Mouse (Mus musculus) embryonic stem cell, embryonic (primary cell): ENCODE measurements around the gene Dock1.

Source experiments
- CTCF ChIA-PET, 4 experiments: fragments of 300-600 bp in 2 of 4; fragments of 350-600 bp in 2 of 4; sonication (Branson Sonifier 250); formaldehyde crosslinking; loops; one replicate each; lab custom pipeline; 2022; ENCODE audit warnings: inconsistent platforms in 2 of 4; lab: Charles Lee
- POLR2A ChIA-PET, 4 experiments: fragments of 300-600 bp in 2 of 4; fragments of 350-600 bp in 2 of 4; sonication (Branson Sonifier 250); formaldehyde crosslinking; loops; one replicate each; lab custom pipeline; 2022; ENCODE audit warnings: antibody characterized with exemption in 4 of 4, inconsistent platforms in 1 of 4; lab: Charles Lee

The Dock1 gene

DNA sequence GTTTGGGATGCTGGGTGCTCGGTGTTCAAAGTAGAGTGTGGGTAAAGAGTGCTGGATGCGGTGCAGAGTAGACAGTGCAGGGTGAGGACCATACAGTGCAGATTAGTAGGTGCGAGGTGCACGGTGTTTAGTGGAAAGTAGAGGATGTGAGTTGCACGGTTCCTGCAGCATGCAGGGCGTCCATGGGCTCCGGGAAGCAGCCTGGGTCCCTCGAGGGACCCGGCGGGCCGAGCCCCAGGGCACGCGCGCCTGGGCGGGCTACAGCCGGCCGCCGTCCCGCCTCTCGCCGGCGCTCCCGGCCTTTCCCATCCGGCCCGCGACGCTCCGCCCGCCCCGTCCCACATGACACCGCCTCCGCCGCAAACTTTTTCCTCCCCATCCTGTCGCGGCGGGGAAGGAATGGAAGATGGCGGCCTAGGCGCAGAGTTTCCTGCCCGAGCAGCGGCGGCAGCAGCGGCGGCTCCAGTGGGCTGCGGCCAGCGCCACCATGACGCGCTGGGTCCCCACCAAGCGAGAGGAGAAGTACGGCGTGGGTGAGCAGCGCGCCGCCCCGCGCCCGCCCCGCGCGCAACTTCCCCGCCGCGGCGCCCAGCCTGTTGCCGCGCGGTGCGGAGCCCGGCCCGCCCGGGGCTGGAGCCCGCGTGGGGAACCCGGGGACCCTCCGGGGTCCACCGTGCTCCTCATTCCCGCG, at the start of gene Dock1:
Dock1 (plus strand) TSS at position 343 of the 691 bp plus-strand sequence.
- CTCF ChIA-PET = interaction anchor here in 1 of 4 experiments (1.3 kb wide), 1 partner anchor 12 kb away, joined by 5 read pairs; no protein-coding TSS in a partner anchor

DNA sequence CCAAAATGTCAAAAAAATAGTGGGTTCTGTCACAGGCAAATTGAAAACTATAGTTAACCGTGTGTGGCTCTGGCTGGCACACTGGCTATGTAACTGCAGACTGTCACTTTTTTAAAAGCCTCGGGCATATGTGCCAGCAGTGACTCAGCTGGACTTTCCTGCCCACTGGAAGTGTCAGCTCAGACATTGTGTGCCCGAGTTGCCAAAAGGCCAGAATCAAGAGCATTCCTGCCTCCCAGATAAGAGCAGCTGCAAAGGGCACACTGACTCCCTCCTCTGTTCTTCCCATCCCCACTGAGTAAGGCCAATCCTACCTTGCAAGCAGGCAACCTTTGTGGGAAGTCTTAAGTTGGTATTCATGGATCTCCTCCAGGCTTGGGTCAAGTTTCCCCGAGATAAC, 42.5 kb upstream of the Dock1 start:
- ChIA-PET POLR2A (no interaction called here), CTCF (no interaction called here)

More for the DNA sequence above, at the start of gene Dock1:
- POLR2A ChIA-PET = interaction anchor here in 3 of 4 experiments (1.2 to 2.8 kb wide), 8 partner anchors 9 to 16 kb away, joined by 4 to 15 read pairs (median 10); no protein-coding TSS in a partner anchor

DNA sequence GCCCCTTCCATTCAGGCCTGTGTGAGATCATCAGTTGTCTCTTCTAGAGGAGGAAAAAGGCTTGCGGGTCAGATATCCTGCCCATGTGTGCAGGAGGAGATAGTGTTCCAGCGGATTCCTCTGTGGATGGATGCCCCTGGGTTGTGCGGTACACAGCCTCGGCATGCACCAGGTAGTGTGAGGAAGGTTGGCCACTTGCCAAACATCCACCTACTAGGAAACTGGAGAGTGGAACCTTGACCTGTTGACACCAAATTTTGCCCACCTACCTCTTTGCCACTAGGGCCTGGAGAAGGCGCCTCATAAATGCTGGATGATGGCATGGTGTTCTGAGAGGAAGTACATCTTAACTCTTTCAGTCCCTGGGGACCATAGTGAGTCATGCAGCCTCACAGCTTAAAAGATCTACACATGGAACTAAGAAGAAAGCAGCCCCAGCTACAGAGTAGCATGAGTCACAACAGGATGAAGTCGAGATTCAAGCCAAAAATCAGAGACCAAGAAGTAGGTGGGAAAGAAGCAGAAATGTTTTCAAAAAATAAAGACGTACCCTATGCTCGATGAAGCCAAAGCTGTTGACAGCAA, 20.1 kb upstream of the Dock1 start:
- POLR2A ChIA-PET = no interaction called here
- CTCF ChIA-PET = no interaction called here

GRCm38 (mm10) chr7:134651071-134651470, 19.4 kb upstream of the Dock1 start:
- POLR2A ChIA-PET = no interaction called here
- CTCF ChIA-PET = no interaction called here

DNA sequence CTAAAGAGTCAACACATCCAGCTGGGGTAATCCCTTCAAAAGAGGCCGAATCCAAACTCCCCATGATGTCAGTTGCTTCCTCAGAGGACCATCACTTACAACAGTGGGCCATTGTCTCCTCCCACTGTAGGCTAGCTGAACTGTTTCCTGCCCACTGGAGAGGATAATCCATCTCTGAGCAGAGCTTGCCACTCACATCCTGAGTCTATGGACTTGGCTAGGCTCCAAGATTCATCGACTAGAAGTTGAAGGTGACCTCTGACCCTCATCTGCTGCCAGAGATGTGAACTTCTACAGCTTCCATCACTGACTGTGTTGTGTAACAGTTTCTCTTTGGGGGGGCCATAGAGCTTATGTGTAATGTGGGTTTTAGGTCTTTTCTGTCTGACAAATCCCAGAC, 7.2 kb upstream of the Dock1 start:
- CTCF ChIA-PET = no interaction called here

GRCm38 (mm10) chr7:134665642-134666282, 4.7 kb upstream of the Dock1 start:
- ChIA-PET POLR2A (interaction anchor here in 1 of 4 experiments (0.6 kb wide), 1 partner anchor 997 kb away, joined by 3 read pairs; no protein-coding TSS in a partner anchor), CTCF (no interaction called here)

More for the DNA sequence above, 7.2 kb upstream of the Dock1 start:
- POLR2A ChIA-PET = interaction anchor here in 1 of 4 experiments (0.7 kb wide), 1 partner anchor 625 kb away, joined by 3 read pairs; no protein-coding TSS in a partner anchor

DNA sequence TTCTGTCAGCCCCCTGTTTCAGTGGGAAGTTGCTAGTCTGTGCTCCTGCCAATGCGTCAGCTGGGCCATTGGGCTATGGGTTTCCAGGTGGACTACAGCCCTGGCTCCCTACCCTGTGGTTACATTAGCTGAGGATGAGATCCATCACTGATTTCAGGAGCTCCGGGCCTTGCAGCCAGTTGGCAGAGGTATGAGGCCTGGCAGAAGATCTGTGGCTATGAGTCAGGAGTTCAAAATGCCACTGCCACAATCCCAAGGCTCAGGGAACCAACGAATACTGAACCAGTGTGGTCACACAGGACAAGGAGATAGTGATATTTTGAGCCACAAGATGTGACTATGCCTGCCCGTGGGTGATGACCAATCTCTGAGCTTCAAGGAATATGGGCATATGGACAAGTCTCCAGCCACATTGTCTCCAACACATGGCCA, 3.2 kb upstream of the Dock1 start:
- ChIA-PET CTCF (no interaction called here), POLR2A (interaction anchor here in 2 of 4 experiments (1.1 to 2.8 kb wide), 2 partner anchors 12 to 96 kb away, joined by 3 to 15 read pairs; no protein-coding TSS in a partner anchor)

GRCm38 (mm10) chr7:134669474-134670311, 761 bp upstream of the Dock1 start:
- CTCF ChIA-PET = interaction anchor here in 1 of 4 experiments (0.6 kb wide), 1 partner anchor 184 kb away, joined by 5 read pairs; no protein-coding TSS in a partner anchor
- POLR2A ChIA-PET = interaction anchor here (0.6 to 2.8 kb wide), 8 partner anchors 9 to 737 kb away, joined by 3 to 15 read pairs (median 4); no protein-coding TSS in a partner anchor

DNA sequence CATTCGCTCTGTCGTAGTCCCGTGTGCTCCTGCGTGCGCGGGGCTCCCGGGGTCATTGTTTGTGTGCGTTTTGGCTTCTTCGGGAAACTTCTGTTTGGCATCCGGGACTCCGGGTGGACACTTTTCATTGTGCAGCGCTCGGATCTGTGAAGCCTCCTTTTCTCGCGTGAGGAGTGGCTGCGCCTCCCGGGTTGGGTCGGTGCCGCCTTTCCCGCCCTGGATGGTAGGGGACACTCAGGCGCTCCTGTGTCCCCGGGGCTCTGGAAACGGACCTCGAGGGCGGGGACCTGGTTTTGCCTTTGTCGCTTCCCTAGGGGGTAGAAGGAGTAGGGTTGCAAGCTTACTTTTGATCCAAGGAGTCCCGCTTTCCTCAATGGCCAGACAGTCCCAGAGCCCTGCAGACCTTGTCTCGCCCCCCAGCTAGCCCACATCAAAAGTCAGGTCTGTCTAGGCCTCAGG, 578 bp downstream of the Dock1 start:
- ChIA-PET CTCF (interaction anchor here in 2 of 4 experiments (0.6 to 1.3 kb wide), 3 partner anchors 9 to 40 kb away, joined by 3 to 6 read pairs (median 5); no protein-coding TSS in a partner anchor), POLR2A (interaction anchor here in 3 of 4 experiments (0.8 to 1.8 kb wide), 11 partner anchors 9 to 76 kb away, joined by 3 to 14 read pairs (median 9); no protein-coding TSS in a partner anchor)

DNA sequence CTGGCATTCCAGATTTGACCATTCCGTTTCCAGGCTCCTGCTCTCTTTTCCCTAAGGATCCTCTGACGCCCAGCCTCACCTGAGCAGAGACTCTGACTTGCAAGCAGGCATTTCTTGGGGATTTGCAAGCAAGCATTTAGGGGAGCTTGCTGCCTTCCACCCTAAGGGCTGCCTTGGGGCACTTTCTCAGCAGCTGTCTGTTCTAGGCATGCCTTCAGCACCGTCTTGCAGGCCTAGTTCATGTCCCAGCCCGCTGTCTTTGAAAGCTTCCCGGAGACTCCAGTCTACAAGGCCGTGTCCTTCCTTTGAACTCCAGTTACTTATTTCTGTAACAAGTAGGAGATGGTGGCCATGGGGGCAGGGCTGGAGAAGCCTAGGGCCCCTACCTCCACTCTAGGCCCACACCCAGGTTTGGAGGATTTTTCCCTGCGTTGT, 1.0 kb downstream of the Dock1 start:
- POLR2A ChIA-PET = interaction anchor here in 3 of 4 experiments (0.8 to 1.8 kb wide), 12 partner anchors 8 to 75 kb away, joined by 3 to 14 read pairs (median 7); no protein-coding TSS in a partner anchor
- CTCF ChIA-PET = interaction anchor here in 2 of 4 experiments (0.5 to 1.3 kb wide), 4 partner anchors 9 to 289 kb away, joined by 3 to 8 read pairs (median 6); no protein-coding TSS in a partner anchor

DNA sequence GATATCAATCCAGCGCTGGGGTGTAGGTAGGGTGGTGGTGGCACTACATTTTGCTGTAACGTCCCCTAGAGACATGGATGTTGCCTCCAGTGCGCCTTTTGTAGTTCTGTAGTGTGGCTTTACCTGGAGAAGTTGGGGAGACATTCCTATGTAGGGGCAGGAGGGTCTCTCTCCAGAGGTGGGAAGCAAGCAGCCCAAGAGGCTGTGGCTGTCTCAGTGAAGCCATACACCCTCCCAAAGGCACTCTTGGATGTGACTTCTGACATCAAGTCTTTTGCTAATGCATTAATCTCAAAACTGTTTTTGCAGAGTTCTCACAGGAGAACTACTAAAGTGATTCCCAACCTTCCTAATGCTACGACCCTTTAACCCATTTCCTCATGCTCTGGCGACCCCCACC, 2.7 kb downstream of the Dock1 start:
- ChIA-PET CTCF (no interaction called here), POLR2A (interaction anchor here in 1 of 4 experiments (1.8 kb wide), 1 partner anchor 10 kb away, joined by 5 read pairs; no protein-coding TSS in a partner anchor)

DNA sequence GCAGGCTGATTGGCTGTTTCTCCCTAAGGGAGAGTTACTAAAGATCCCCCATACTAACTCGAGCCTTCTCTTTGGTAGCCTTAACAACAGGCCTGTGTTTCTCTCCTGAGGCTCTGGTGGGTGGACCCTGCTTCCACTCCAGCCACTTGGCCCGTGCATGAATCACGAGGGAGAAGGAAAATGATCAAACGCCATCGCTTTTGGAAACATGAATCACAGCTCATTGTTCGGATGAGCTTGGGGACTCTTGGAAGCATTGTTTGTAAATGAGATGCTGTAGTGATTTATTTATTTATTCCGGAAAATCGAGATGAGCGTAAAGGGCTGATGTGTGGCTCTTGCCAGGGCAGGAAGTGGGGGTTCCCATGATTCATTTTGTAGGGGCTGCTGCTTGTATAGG, 3.5 kb downstream of the Dock1 start:
- POLR2A ChIA-PET = interaction anchor here in 3 of 4 experiments (1.0 to 1.8 kb wide), 5 partner anchors 9 to 34 kb away, joined by 3 to 8 read pairs (median 4); no protein-coding TSS in a partner anchor
- CTCF ChIA-PET = no interaction called here

- ChIA-PET CTCF (no interaction called here), POLR2A (interaction anchor here in 3 of 4 experiments (0.9 to 9.6 kb wide), 7 partner anchors 9 to 24 kb away, joined by 3 to 65 read pairs (median 18); no protein-coding TSS in a partner anchor)
Observed at GRCm38 (mm10) chr7:134677852-134678251, 7.4 kb downstream of the Dock1 start.

DNA sequence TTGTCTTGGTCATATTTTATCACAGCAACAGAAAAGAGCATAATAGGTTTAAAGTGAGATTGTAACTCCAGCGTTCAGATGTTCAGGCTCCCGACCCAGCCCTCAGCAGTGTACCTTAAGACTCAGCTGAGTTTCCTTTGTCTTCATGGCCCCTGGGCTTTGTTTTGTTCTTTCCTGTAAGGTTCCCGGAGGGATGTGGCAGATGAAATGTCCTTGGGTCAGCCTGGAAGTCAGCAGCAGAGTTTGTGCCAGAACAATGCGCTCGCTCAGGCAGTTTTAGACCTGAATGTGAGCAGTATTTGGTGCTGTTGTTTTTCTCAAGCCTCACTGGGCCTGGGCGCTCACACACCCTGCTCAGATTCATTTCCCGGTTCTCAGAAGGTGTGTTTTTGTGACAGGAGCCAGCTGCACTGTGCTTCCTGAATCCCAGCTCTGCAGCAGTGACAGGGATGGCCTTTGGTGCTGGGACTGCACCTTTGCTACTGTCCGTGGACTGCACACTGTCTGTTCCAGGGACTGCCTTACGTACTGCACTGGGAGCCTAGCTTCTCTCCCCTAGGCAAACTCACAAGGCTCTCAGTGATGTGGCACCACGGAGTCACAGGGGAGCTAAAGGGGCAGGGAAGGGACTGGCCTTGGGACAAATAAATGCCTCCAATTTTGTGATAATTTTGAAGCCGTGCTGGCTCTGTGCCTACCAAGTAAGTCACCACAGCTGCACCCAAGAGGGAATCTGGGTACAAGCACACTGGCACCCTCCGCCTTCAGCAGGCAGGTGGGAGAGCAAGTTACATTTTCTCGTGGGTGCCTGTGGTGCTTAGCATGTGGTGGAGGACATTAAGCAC, 9.1 kb downstream of the Dock1 start:
- POLR2A ChIA-PET = interaction anchor here (0.6 to 9.6 kb wide), 23 partner anchors 8 to 1037 kb away, joined by 3 to 65 read pairs (median 5); partner anchors contain the start of gene Fam196a (in 1 of the 4)
- CTCF ChIA-PET = interaction anchor here in 2 of 4 experiments (0.6 to 1.1 kb wide), 4 partner anchors 8 to 973 kb away, joined by 3 to 6 read pairs (median 3); no protein-coding TSS in a partner anchor

DNA sequence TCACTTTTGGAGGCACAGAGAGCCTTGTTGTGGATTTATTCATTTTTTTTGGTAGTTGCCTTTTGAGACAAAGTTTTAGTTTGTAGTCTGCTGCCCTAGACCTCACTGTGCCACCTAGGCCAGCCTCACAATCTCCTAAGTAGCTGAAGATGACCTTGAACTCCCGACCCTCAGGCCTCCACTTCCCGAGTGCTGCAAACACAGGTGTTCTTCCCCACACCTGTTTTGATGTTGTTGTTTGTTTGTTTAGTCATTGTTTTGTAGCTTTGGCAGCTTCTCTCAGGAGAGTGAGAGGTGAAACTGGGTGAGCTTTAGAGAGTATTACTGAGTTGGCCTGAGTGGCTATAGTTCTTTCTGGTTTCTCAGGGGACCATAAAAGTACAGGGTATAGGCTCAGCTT, 9.7 kb downstream of the Dock1 start:
- POLR2A ChIA-PET = interaction anchor here in 3 of 4 experiments (0.6 to 9.6 kb wide), 22 partner anchors 9 to 1037 kb away, joined by 3 to 65 read pairs (median 5); partner anchors contain the start of gene Fam196a (in 1 of the 3)
- CTCF ChIA-PET = interaction anchor here (0.6 to 1.1 kb wide), 7 partner anchors 9 to 972 kb away, joined by 3 to 11 read pairs (median 3); no protein-coding TSS in a partner anchor
